Mouse (Mus musculus): ENCODE measurements around the gene Nr4a1. TPM values are rescaled to one million over a fixed set of nuclear protein-coding genes. Genes with fewer than 3 reads are reported as not detected.

Gene Nr4a1
- polyA plus RNA-seq, 1 experiment from 2014 or later: 4.0 TPM

DNA sequence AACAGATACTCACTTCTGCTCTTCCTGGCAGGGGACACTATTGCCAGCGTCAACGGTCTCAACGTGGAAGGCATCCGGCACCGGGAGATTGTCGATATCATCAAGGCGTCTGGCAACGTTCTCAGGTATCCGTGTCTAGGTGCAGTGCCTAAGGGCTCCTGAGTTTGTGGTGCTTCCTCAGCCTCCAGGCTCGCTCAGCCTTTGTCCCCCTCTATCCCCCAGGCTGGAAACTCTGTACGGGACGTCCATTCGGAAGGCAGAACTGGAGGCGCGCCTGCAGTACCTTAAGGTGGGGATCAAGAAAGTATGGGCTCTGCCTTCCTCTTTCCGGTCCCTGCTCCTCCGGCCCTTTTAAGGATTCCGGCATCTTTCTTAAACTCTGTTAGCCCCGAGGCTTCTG, 23.6 kb upstream of the Nr4a1 start:
- Histone ChIP-seq H3K36me3 (ENCODE audit: control insufficient read depth, insufficient read depth, low read length) (peaks cover 11% of the 10 kb centered on the region; the same call in 1 of the 2 replicates), H3K9me3 (ENCODE audit: control insufficient read depth, low read length) (no peaks in the 10 kb centered on the region), H3K4me2 (ENCODE audit: low read depth, severe bottlenecking) (no peak overlapping the region), H3K27me3 (ENCODE audit: control insufficient read depth, insufficient read depth, low read length) (no peaks in the 10 kb centered on the region), H3K27ac (replicated peaks; ENCODE audit: low read depth, low read length) (no peak overlapping the region), H3K4me1 (ENCODE audit: control insufficient read depth, insufficient read depth, low read length) (peaks cover 26% of the 10 kb centered on the region), H3K4me3 (ENCODE audit: low read depth, low read length) (no peak overlapping the region), H3K9ac (ENCODE audit: low read length) (no peak overlapping the region)
- no peak for ATAC-seq (ENCODE audit: insufficient number of reproducible peaks, low FRiP score, low TSS enrichment, low read depth)
- 96% methylated on average over 19 of the region's 19 CpGs for WGBS
- DNase-seq (ENCODE audit: low spot score): no peak

DNA sequence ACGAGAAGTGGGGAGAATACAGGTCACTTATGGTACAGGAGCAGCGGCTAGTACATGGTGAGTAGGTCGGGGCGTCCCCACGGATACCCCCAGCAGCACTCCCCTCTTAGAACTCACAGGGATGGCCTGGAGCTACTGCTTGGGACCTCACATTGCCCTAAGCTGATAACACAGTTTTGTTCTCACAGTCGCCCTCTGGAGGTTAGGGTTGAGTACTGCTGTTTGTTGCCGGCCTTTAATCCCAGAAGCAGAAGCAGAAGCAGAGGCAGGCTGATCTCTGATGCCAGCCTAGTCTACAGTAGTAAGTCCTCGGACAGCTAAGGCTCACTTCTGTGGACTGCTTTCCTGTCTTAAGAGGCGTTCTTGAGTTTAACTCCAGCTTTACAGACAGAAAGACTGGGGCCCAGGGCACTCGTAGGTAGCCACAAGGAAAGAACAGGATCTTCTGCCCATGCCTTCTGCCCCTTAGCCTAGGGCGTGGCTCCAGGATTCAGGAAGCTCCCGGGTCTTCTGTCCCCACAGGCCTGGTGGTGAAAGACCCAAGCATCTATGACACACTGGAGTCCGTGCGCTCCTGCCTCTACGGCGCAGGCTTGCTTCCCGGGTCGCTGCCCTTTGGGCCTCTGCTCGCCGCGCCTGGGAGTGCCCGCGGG, 22.9 kb upstream of the Nr4a1 start:
- Histone ChIP-seq H3K4me2 (ENCODE audit: low read depth, severe bottlenecking) (peak overlapping the region; percentile 16; the same call in 1 of the 2 replicates), H3K4me3 (ENCODE audit: low read depth, low read length) (no peak overlapping the region), H3K36me3 (ENCODE audit: control insufficient read depth, insufficient read depth, low read length) (peaks cover 11% of the 10 kb centered on the region; the same call in 1 of the 2 replicates), H3K9me3 (ENCODE audit: control insufficient read depth, low read length) (no peaks in the 10 kb centered on the region), H3K27me3 (ENCODE audit: control insufficient read depth, insufficient read depth, low read length) (no peaks in the 10 kb centered on the region), H3K27ac (replicated peaks; ENCODE audit: low read depth, low read length) (no peak overlapping the region), H3K4me1 (ENCODE audit: control insufficient read depth, insufficient read depth, low read length) (peaks cover 29% of the 10 kb centered on the region), H3K9ac (ENCODE audit: low read length) (no peak overlapping the region)
- DNase-seq (ENCODE audit: low spot score) (peak; percentile 46), ATAC-seq (ENCODE audit: insufficient number of reproducible peaks, low FRiP score, low TSS enrichment, low read depth) (no peak)
- 76% methylated on average over 23 of the region's 23 CpGs for WGBS

DNA sequence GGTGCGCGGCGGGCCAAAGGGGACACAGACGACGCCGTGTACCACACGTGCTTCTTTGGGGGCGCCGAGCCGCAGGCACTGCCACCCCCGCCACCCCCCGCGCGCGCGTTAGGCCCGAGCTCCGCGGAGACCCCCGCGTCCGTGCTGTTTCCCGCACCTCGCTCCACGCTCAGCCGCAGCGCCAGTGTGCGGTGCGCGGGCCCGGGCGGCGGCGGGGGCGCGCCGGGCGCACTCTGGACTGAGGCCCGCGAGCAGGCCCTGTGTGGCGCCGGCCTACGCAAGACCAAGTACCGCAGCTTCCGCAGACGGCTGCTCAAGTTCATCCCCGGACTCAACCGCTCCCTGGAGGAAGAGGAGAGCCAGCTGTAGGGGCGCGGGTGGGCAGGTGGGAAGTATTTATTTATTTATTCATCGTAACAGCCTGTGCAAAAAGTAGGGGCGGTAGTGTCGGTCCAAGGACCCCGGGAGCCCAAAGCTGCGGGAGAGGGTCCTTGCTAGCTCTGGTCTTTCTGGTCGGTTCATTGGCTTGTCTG, 22.4 kb upstream of the Nr4a1 start:
- no peak overlapping the region for H3K9ac ChIP-seq (ENCODE audit: low read length)
- 50% methylated on average over 55 of the region's 56 CpGs for WGBS
- peaks cover 11% of the 10 kb centered on the region; the same call in 1 of the 2 replicates for H3K36me3 ChIP-seq (ENCODE audit: control insufficient read depth, insufficient read depth, low read length)
- ATAC-seq (ENCODE audit: insufficient number of reproducible peaks, low FRiP score, low TSS enrichment, low read depth) (no peak), DNase-seq (ENCODE audit: low spot score) (no peak)
- H3K4me1 ChIP-seq (ENCODE audit: control insufficient read depth, insufficient read depth, low read length): peaks cover 29% of the 10 kb centered on the region
- no peaks in the 10 kb centered on the region for H3K9me3 ChIP-seq (ENCODE audit: control insufficient read depth, low read length)
- peak overlapping the region; percentile 16; the same call in 1 of the 2 replicates for H3K4me2 ChIP-seq (ENCODE audit: low read depth, severe bottlenecking)
- H3K27me3 ChIP-seq (ENCODE audit: control insufficient read depth, insufficient read depth, low read length): no peaks in the 10 kb centered on the region
- no peak overlapping the region for H3K27ac ChIP-seq (replicated peaks; ENCODE audit: low read depth, low read length)
- H3K4me3 ChIP-seq (ENCODE audit: low read depth, low read length): no peak overlapping the region

DNA sequence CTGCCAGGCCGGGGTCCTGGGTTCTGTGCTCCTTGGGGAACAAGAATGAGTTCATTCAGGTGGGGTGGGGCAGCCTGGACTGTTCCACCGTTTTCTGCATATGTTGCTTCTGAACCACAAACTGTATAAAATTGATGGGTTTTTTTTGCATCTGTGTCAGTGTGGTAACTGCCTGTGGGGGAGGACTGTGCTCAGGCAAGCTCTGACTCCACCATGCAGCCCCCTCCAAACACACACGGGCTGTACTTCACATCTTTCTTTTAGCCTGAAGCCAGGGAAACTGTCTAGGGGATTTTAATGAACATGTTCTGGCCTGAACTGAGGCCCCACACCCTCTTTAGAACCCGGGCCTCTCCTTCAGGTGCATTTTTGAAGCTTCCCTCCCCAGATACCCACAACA, 21.5 kb upstream of the Nr4a1 start:
- Histone ChIP-seq H3K4me1 (ENCODE audit: control insufficient read depth, insufficient read depth, low read length) (peaks cover 24% of the 10 kb centered on the region), H3K36me3 (ENCODE audit: control insufficient read depth, insufficient read depth, low read length) (peaks cover 11% of the 10 kb centered on the region; the same call in 1 of the 2 replicates), H3K9ac (ENCODE audit: low read length) (no peak overlapping the region), H3K27me3 (ENCODE audit: control insufficient read depth, insufficient read depth, low read length) (no peaks in the 10 kb centered on the region), H3K27ac (replicated peaks; ENCODE audit: low read depth, low read length) (no peak overlapping the region), H3K9me3 (ENCODE audit: control insufficient read depth, low read length) (no peaks in the 10 kb centered on the region), H3K4me3 (ENCODE audit: low read depth, low read length) (no peak overlapping the region), H3K4me2 (ENCODE audit: low read depth, severe bottlenecking) (no peak overlapping the region)
- no peak for DNase-seq (ENCODE audit: low spot score)
- 67% methylated on average over 4 of the region's 4 CpGs for WGBS
- no peak for ATAC-seq (ENCODE audit: insufficient number of reproducible peaks, low FRiP score, low TSS enrichment, low read depth)

DNA sequence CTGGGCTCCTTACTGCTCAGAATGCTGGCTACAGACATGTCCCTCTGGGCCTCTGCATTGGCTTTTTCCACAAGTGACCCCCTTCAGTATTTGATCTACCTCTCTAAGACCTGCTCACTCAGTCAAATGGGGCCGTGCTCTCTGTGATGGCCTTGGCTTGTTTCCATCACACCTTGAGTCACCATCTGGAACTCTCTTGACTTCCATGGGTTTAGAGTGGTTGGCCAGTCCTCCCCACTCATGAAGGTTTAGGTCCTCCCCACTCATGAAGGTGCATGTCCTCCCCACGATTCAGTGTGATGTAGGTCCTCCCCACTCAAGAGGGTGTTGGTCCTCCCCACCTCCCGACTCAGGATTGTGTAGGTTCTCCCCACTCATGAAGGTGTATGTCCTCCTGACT, 20.9 kb upstream of the Nr4a1 start:
- H3K27me3 ChIP-seq (ENCODE audit: control insufficient read depth, insufficient read depth, low read length): no peaks in the 10 kb centered on the region
- no peak overlapping the region for H3K27ac ChIP-seq (replicated peaks; ENCODE audit: low read depth, low read length)
- peaks cover 20% of the 10 kb centered on the region for H3K4me1 ChIP-seq (ENCODE audit: control insufficient read depth, insufficient read depth, low read length)
- H3K4me2 ChIP-seq (ENCODE audit: low read depth, severe bottlenecking): no peak overlapping the region
- no peak for ATAC-seq (ENCODE audit: insufficient number of reproducible peaks, low FRiP score, low TSS enrichment, low read depth)
- H3K36me3 ChIP-seq (ENCODE audit: control insufficient read depth, insufficient read depth, low read length): peaks cover 11% of the 10 kb centered on the region; the same call in 1 of the 2 replicates
- H3K4me3 ChIP-seq (ENCODE audit: low read depth, low read length): no peak overlapping the region
- no peak for DNase-seq (ENCODE audit: low spot score)
- WGBS: 88% methylated on average over 3 of the region's 3 CpGs
- H3K9me3 ChIP-seq (ENCODE audit: control insufficient read depth, low read length): no peaks in the 10 kb centered on the region
- H3K9ac ChIP-seq (ENCODE audit: low read length): no peak overlapping the region

DNA sequence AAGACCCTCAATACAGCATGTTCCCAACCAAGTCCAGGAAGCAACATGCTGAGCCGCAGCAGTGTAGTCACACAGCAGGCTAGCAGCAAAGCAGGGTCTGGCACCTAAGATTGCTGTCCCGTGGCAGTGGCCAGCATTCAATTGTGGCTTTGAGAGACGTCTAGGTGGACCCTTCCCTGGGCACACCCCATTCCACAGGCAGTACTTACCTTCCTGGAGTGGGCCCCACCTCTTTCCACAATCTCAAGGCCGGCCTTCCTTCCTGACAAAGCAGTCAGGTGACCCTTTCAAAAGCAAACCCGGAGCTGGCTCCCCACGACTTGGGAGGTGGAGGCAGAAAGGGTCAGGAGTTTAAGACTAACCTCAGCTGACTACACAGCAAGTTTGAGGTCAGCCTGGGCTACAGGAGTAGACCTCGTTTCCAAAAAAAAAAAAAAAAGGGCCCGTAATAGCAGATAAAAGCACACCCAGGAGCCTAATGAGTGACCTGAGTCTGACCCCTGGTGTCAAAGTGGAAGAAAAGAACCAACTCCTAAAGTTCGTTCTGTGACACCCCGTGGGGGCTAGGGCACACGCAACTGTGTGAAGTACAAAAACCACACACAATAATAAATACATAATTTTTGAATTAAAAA, 20.3 kb upstream of the Nr4a1 start:
- Histone ChIP-seq H3K9me3 (ENCODE audit: control insufficient read depth, low read length) (no peaks in the 10 kb centered on the region), H3K4me3 (ENCODE audit: low read depth, low read length) (no peak overlapping the region), H3K27me3 (ENCODE audit: control insufficient read depth, insufficient read depth, low read length) (no peaks in the 10 kb centered on the region), H3K36me3 (ENCODE audit: control insufficient read depth, insufficient read depth, low read length) (peaks cover 11% of the 10 kb centered on the region; the same call in 1 of the 2 replicates), H3K9ac (ENCODE audit: low read length) (no peak overlapping the region), H3K4me2 (ENCODE audit: low read depth, severe bottlenecking) (no peak overlapping the region), H3K4me1 (ENCODE audit: control insufficient read depth, insufficient read depth, low read length) (peaks cover 16% of the 10 kb centered on the region), H3K27ac (replicated peaks; ENCODE audit: low read depth, low read length) (no peak overlapping the region)
- DNase-seq (ENCODE audit: low spot score): no peak
- 25% methylated on average over 11 of the region's 11 CpGs for WGBS
- no peak for ATAC-seq (ENCODE audit: insufficient number of reproducible peaks, low FRiP score, low TSS enrichment, low read depth)

DNA sequence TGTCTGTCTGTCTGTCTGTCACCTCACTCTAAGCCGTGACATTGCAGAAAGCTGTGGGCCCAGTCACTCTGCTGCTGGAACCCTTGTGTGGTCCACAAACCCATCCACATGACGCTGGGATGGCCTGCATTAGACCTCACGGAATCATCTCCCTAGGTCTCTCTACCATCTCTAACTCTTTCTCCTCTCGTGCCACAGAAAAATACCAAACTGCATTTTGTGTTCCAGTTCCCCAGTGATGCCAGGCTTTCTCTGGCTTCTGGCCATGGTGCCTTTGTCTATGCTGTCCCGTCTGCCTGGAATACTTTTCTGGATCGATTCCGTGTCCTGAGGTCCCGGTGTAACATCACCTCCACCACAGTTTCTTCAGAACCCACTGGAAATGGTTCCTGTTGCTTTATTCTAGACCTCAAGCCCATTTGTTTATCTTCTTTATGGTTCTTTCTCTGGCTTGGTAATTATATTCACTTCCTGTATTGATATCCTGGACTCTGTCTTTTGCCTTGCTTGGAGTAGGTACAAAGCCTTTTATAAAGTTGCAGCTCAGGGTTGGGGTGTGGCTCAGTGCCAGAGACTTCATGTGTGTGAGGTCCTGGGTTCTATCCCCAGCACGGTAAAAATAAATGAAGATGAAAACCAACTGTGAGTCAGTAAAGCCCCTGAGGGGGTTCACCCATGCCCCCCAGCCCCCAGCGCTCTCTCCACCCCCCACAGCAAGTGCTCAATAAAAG, 19.3 kb upstream of the Nr4a1 start:
- Histone ChIP-seq H3K36me3 (ENCODE audit: control insufficient read depth, insufficient read depth, low read length) (peaks cover 11% of the 10 kb centered on the region; the same call in 1 of the 2 replicates), H3K27me3 (ENCODE audit: control insufficient read depth, insufficient read depth, low read length) (no peaks in the 10 kb centered on the region), H3K4me2 (ENCODE audit: low read depth, severe bottlenecking) (no peak overlapping the region), H3K4me1 (ENCODE audit: control insufficient read depth, insufficient read depth, low read length) (peaks cover 15% of the 10 kb centered on the region), H3K4me3 (ENCODE audit: low read depth, low read length) (no peak overlapping the region), H3K9ac (ENCODE audit: low read length) (no peak overlapping the region), H3K27ac (replicated peaks; ENCODE audit: low read depth, low read length) (no peak overlapping the region), H3K9me3 (ENCODE audit: control insufficient read depth, low read length) (no peaks in the 10 kb centered on the region)
- WGBS: 72% methylated on average over 10 of the region's 10 CpGs
- no peak for DNase-seq (ENCODE audit: low spot score)
- no peak for ATAC-seq (ENCODE audit: insufficient number of reproducible peaks, low FRiP score, low TSS enrichment, low read depth)

DNA sequence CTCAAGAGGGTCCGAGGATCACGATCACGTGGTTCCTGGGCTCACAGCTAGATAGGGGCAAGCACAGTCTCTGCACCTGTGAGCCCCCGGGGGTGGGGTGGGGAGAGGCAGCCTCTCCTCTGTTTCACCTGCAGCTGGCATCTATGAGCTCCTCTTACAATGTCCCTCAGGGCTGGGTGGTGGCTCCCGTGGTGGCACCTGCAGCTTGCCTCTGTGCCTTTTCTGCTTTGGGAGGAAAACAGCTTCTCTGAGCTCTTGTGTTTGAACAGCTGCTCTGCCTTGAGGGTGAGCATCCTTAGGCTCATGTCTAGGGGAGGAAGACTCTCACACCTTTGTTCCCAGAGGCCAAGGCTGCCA, 18.7 kb upstream of the Nr4a1 start:
- H3K36me3 ChIP-seq (ENCODE audit: control insufficient read depth, insufficient read depth, low read length): peaks cover 7% of the 10 kb centered on the region; the same call in 1 of the 2 replicates
- whole genome bisulfite sequencing: 38% methylated on average over 5 of the region's 5 CpGs
- H3K9ac ChIP-seq (ENCODE audit: low read length): no peak overlapping the region; the same call in 1 of the 2 replicates
- peaks cover 15% of the 10 kb centered on the region for H3K4me1 ChIP-seq (ENCODE audit: control insufficient read depth, insufficient read depth, low read length)
- H3K4me2 ChIP-seq (ENCODE audit: low read depth, severe bottlenecking): no peak overlapping the region
- DNase-seq (ENCODE audit: low spot score): no peak
- ATAC-seq (ENCODE audit: insufficient number of reproducible peaks, low FRiP score, low TSS enrichment, low read depth): no peak
- H3K9me3 ChIP-seq (ENCODE audit: control insufficient read depth, low read length): no peaks in the 10 kb centered on the region
- no peaks in the 10 kb centered on the region for H3K27me3 ChIP-seq (ENCODE audit: control insufficient read depth, insufficient read depth, low read length)
- H3K4me3 ChIP-seq (ENCODE audit: low read depth, low read length): no peak overlapping the region
- no peak overlapping the region for H3K27ac ChIP-seq (replicated peaks; ENCODE audit: low read depth, low read length)

Data from limb, embryonic 11.5 days (tissue).